ENCODE assay signal across 29 mouse cellular contexts in genomic region chr1:80409467-80410105, GRCm38 (mm10). TPM values are rescaled to one million over a fixed set of nuclear protein-coding genes. Genes with fewer than 3 reads are reported as not detected.
DNase-seq lines count a peak whose midpoint lies in the region; TF ChIP-seq lines count a peak whose summit lies in the region.
"Had no signal": no experiment of that assay in that cellular context is flagged by ENCODE, and none has a peak within 500 bp of the region (broad histone marks: within the 10 kb centered on the region; RNA-seq: fewer than 3 reads in every experiment).

No protein-coding gene starts in this region.

- dilution Hi-C loops in CH12.LX (cut with MboI; ENCODE audit: extremely low pct_ligation_motif_present, extremely low pct_unique_long_range_greater_than_20kb, low sequenced_read_pairs): no loop called here

- TF ChIP-seq EP300 in CH12.LX (IDR thresholded peaks at IDR 0.05; ENCODE audit: low read length): peak; percentile 44; the same call in 1 of the 2 replicates

- H3K4me3 ChIP-seq in CH12.LX (replicated peaks in 1 of 3; ENCODE audit: low read depth in 2 of 3, low read length in 2 of 3, poor library complexity in 1 of 3): no peak overlapping the region
- H3K4me3 ChIP-seq: embryonic facial prominence, embryonic 12.5 days; forebrain, embryonic 15.5 days; heart, embryonic 10.5 days; hindbrain, embryonic 13.5 days had no signal

- in situ Hi-C loops in CH12.LX (cut with MboI; ENCODE audit: low pct_ligation_motif_present, low pct_unique_long_range_greater_than_20kb, low sequenced_read_pairs): loop anchor here (5.0 to 10.0 kb wide), 2 partner anchors 93 to 225 kb away; no protein-coding TSS in a partner anchor

- peaks cover 0 to 3% of the 10 kb centered on the region in 2 experiments for H3K36me3 ChIP-seq in CH12.LX (replicated peaks in 1 of 2; ENCODE audit: control insufficient read depth in 1 of 2, insufficient read depth in 1 of 2, low read length in 1 of 2)
- H3K36me3 ChIP-seq: embryonic facial prominence, embryonic 12.5 days; forebrain, embryonic 15.5 days; heart, embryonic 10.5 days; hindbrain, embryonic 13.5 days had no signal

- no peaks in the 10 kb centered on the region for H3K79me2 ChIP-seq in CH12.LX (replicated peaks; ENCODE audit: control insufficient read depth, extremely low read depth, insufficient read depth, poor library complexity, severe bottlenecking)

- no peak for TF ChIP-seq CTCF in CH12.LX (conservative IDR thresholded peaks at IDR 0.05 in 1 of 2, IDR thresholded peaks at IDR 0.05 in 1 of 2; ENCODE audit: low read depth in 2 of 2, low read length in 2 of 2)

- H3K9me3 ChIP-seq in CH12.LX (replicated peaks; ENCODE audit: low read length): peaks cover 12% of the 10 kb centered on the region
- H3K9me3 ChIP-seq: embryonic facial prominence, embryonic 12.5 days; forebrain, embryonic 15.5 days; heart, embryonic 10.5 days; hindbrain, embryonic 13.5 days had no signal

- DNase-seq in embryo, embryonic 11 days: peak; percentile 2
- DNase-seq in embryo, embryonic 9.5 days (ENCODE audit: extremely low spot score): no peak
- DNase-seq in 416B (ENCODE audit: low read depth) (peak; percentile 51), CH12.LX (ENCODE audit: extremely low read depth) (no peak), adipocyte (ENCODE audit: low spot score) (no peak)
- peak; percentile 70 for DNase-seq in induced T-regulatory cell, adult 2 months (ENCODE audit: low read depth)
- DNase-seq in cerebellum, postnatal 25 days: no peak
- DNase-seq in thymus, postnatal 36 days: no peak
- DNase-seq: adrenal gland, postnatal 10 days; cerebellum, adult 11 months; cerebellum, adult 8-10 months; cerebellum, postnatal 36 days; gastrocnemius, postnatal 36 days; heart, adult 18-20 months; heart, postnatal 10 days had no signal

- H3K9ac ChIP-seq in CH12.LX (ENCODE audit: insufficient read depth, low read depth): peak overlapping the region; percentile 19; the same call in 1 of the 2 replicates
- H3K9ac ChIP-seq: embryonic facial prominence, embryonic 12.5 days; forebrain, embryonic 15.5 days; hindbrain, embryonic 13.5 days had no signal

- H3K27me3 ChIP-seq in CH12.LX (replicated peaks): no peaks in the 10 kb centered on the region
- H3K27me3 ChIP-seq: embryonic facial prominence, embryonic 12.5 days; hindbrain, embryonic 13.5 days had no signal

- H3K4me1 ChIP-seq in CH12.LX (ENCODE audit: control insufficient read depth in 1 of 2, insufficient read depth in 2 of 2): peaks cover 13 to 60% of the 10 kb centered on the region in 2 experiments; a peak in 3 of 4 replicates
- H3K4me1 ChIP-seq: embryonic facial prominence, embryonic 12.5 days; forebrain, embryonic 15.5 days; heart, embryonic 10.5 days had no signal

- TF ChIP-seq RAD21 in CH12.LX (IDR thresholded peaks at IDR 0.05; ENCODE audit: low read depth, low read length): no peak; the same call in 1 of the 2 replicates

- H3K4me2 ChIP-seq in CH12.LX (ENCODE audit: insufficient read depth, low read depth, poor library complexity, severe bottlenecking): peak overlapping the region; percentile 21; the same call in 1 of the 2 replicates
- H3K4me2 ChIP-seq: embryonic facial prominence, embryonic 12.5 days; forebrain, embryonic 15.5 days; hindbrain, embryonic 13.5 days had no signal

- no peak for TF ChIP-seq POLR2A in CH12.LX (IDR thresholded peaks at IDR 0.05; ENCODE audit: low read depth, low read length)

- peak overlapping the region; percentile 83 for H3K27ac ChIP-seq in CH12.LX (ENCODE audit: insufficient read depth, low read depth)
- H3K27ac ChIP-seq: embryonic facial prominence, embryonic 12.5 days; forebrain, embryonic 15.5 days; heart, embryonic 10.5 days; hindbrain, embryonic 13.5 days; hindbrain, postnatal 0 days had no signal

TF ChIP-seq in CH12.LX, 34 proteins besides CTCF, POLR2A, EP300 and RAD21:
- TF ChIP-seq PAX5 (IDR thresholded peaks at IDR 0.05; ENCODE audit: low read length): no peak
- no peak for TF ChIP-seq BHLHE40 (IDR thresholded peaks at IDR 0.05; ENCODE audit: low read depth, low read length)
- TF ChIP-seq ZNF384 (IDR thresholded peaks at IDR 0.05; ENCODE audit: low read depth, low read length): peak; percentile 98
- TF ChIP-seq HCFC1 (IDR thresholded peaks at IDR 0.05; ENCODE audit: low read depth, low read length): no peak; the same call in 1 of the 2 replicates
- 0 out of 2 replicates have a peak, but pooled peaks have one; percentile 6 for TF ChIP-seq ETS1 (conservative IDR thresholded peaks at IDR 0.05; ENCODE audit: low read depth, low read length)
- TF ChIP-seq MXI1 (IDR thresholded peaks at IDR 0.05; ENCODE audit: low read depth, low read length): no peak
- TF ChIP-seq TBP (conservative IDR thresholded peaks at IDR 0.05; ENCODE audit: low read depth, low read length): 0 out of 2 replicates have a peak, but pooled peaks have one; percentile 10
- no peak; the same call in 1 of the 2 replicates for TF ChIP-seq SMC3 (IDR thresholded peaks at IDR 0.05; ENCODE audit: low read depth, low read length)
TF ChIP-seq in CH12.LX: peak in this region for 3.

RNA-seq across cellular contexts. Expression of gene Gm45261, which starts 51.7 kb away (rescaled TPM):
- not detected in 2 replicates for total RNA-seq in CH12.LX (2012; rRNA removed)
- not detected in 2 replicates for total RNA-seq in CH12.LX (2014; rRNA removed)
- polyA plus RNA-seq in CH12.LX (2012; ENCODE audit: insufficient read length, low read depth): not detected in 2 replicates
- total RNA-seq: adrenal gland, postnatal 10 days; adrenal gland, postnatal 4 days; gastrocnemius, adult 8-10 months; gastrocnemius, postnatal 36 days; heart, adult 18-20 months; heart, postnatal 10 days; hematopoietic stem cell, adult 5-6 weeks; hindbrain, postnatal 0 days had no signal
- polyA plus RNA-seq: brain, embryonic 14.5 days; C2C12; embryonic facial prominence, embryonic 12.5 days; forebrain, embryonic 11.5 days; forebrain, embryonic 15.5 days; heart, embryonic 10.5 days; heart, embryonic 14.5 days; hindbrain, embryonic 13.5 days; hindbrain, postnatal 0 days; intestine, embryonic 16.5 days; Patski had no signal

Comparison
In these comparisons a context has a peak if more than half of its experiments do, and no peak if none do; other contexts are left out.
1. DNase-seq: peak in embryo, embryonic 11 days (single experiment), 416B (single experiment) and induced T-regulatory cell, adult 2 months (single experiment); none in embryo, embryonic 9.5 days (single experiment), CH12.LX (single experiment), cerebellum, postnatal 25 days (0 of 2), thymus, postnatal 36 days (0 of 2) and adipocyte (single experiment).